Mouse (Mus musculus): Measurements from ENCODE around the gene Mafg.
"Not testable (repeated sequence)": the region's sequence is repeated elsewhere in the genome, so short reads cannot be mapped to it uniquely, and the experiment has no call there.

Gene Mafg

GRCm38 (mm10) chr11:120583937-120584336, 49.5 kb downstream of the Mafg start:
- DNase-seq = no peak

GRCm38 (mm10) chr11:120582982-120583293, 50.5 kb downstream of the Mafg start:
- DNase-seq = not testable (repeated sequence)

- DNase-seq = peak; percentile 43 to 66
Observed at GRCm38 (mm10) chr11:120582268-120582981, 51.0 kb downstream of the Mafg start.

- peak; percentile 86 to 93 for DNase-seq
Observed at GRCm38 (mm10) chr11:120581490-120582267, 51.7 kb downstream of the Mafg start, which contains the start of gene Arhgdia. Gene Arhgdia, minus strand, starts transcription at chr11:120581624.

- peak; percentile 28 to 65 for DNase-seq
Observed at GRCm38 (mm10) chr11:120580871-120581331, 52.5 kb downstream of the Mafg start.

GRCm38 (mm10) chr11:120580190-120580589, 53.2 kb downstream of the Mafg start:
- peak; percentile 49 to 60 for DNase-seq

GRCm38 (mm10) chr11:120579316-120580107, 53.9 kb downstream of the Mafg start:
- peak; percentile 72 to 86 for DNase-seq

- peak; percentile 21 to 55 for DNase-seq
Observed at GRCm38 (mm10) chr11:120578694-120579243, 54.6 kb downstream of the Mafg start.

- DNase-seq = peak; percentile 68 to 77
Observed at GRCm38 (mm10) chr11:120578024-120578693, 55.2 kb downstream of the Mafg start.

- DNase-seq = peak; percentile 62 to 85
Observed at GRCm38 (mm10) chr11:120577211-120578023, 56.0 kb downstream of the Mafg start.

- peak; percentile 79 to 91 for DNase-seq
Observed at GRCm38 (mm10) chr11:120576365-120576981, 56.9 kb downstream of the Mafg start.

- DNase-seq = no peak
Observed at GRCm38 (mm10) chr11:120575940-120576339, 57.5 kb downstream of the Mafg start.

Data from kidney, postnatal 36 days (tissue).